Mouse (Mus musculus) kidney, adult 10 weeks (tissue): ENCODE measurements around the gene Clstn2. TPM values are rescaled to one million over a fixed set of nuclear protein-coding genes. Genes with fewer than 3 reads are reported as not detected.

Experiments
- polyA plus RNA-seq: library from polyadenylated mRNA; stranded (reverse); fragments of 350-450 nt; fragmentation: Illumina TruSeq; extraction: RNeasy Lipid Tissue Mini Kit (QIAGEN cat#74804); gene quantifications from one replicate; pipeline ENCODE4 v1.2.3, GENCODE M21; 2014; ENCODE audit warnings: low read depth, low replicate concordance

Gene Clstn2
- polyA plus RNA-seq = 1.3 TPM

DNA sequence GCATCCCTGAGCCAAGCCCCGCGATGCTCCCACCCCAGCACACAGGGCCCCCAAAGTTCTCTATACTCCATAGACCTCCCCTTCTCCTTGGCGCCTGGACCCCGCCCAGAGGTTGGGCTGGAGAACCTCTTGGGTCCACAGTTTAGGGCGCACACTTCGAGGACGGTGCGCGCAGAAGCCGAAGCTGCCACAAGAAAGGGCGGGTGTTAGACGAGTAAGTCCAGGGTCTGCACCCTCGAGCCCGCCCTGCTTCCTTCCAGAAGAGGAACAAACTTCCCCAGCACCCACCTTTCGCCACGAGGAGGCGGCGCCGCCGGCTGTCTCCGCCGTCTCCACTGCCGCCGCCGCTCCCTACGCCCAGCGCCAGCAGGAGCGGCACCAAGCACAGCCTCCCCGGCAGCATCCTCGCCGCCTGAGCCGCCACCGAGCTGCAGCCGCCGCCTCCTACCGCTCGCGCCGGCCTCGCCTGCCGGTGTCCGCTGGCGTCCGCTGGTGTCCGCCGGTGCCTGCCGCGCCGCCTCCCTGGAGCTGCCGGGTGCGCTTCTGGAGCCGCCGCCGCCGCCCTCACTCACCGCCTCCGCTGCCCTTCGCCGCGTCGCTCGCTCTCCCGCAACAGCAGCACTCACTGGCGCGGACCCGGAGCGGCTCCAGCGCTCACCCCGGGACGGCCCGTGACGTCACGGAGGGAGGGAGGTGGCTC is at the start of gene Clstn2:
Clstn2 (minus strand) TSS at position 609 of the 700 bp plus-strand sequence.

